Mouse (Mus musculus): ENCODE measurements around the gene Abi3. TPM values are rescaled to one million over a fixed set of nuclear protein-coding genes. Genes with fewer than 3 reads are reported as not detected.

Gene Abi3
- polyA plus RNA-seq (2015; fragmentation: Nextera tagmentation; extraction: Ambion mirVana): 5.8 and 6.5 TPM in 2 replicates

DNA sequence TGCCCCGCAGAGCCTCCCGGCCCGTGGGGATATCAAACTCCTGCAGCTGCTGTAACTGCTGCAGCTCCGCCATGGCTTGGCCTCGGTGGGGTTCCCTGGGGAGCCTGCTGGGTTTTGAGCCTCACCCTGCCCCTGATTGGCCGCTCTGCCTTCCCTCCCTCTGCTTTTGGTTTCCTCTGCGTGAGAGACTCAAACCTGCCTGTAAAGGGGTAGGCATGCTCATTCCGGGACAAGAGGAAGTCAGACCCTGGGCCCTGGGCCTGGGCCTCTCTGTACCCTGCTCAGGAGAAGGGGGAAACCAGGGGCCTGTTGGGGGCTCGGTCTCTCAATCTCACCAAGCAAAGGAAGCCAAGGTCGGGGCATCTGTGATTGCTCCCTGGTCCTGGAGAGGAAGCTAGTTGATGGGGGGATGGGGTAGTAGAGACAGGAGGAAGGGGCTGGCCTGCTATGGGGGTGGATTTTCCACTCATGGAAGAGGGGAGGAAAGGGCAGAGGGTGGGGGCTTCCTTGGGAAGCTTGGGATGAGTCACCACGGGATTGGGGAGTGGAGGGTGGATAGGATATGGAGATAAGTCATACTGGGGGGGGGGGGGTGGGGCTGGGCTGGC lies at the start of gene Abi3:
Gene Abi3 (minus strand): TSS at position 403 of the 608 bp plus-strand sequence.

DNA sequence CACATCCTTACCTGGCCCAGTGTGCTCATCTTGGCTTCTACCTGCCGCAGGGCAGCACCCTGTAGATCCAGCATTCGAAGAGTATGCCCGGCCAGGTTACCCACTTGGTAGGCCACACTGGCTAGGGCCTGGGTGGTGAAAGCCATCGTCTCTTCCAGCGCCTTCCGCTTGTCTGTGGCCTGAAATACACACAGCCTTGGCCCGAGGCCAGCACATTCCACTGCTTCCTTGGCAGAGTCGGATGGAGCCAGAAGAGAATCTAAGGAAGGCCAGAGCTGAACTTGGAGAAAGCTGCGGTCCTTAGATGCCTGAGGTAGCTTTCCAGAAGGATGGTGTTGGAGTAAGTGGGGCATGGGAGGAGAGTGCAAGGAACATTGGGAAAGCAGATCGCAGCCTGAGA lies 5.2 kb downstream of the Abi3 start, which contains the start of gene Gngt2:
Gene Gngt2 (plus strand): TSS at position 158 of the 400 bp plus-strand sequence.

DNA sequence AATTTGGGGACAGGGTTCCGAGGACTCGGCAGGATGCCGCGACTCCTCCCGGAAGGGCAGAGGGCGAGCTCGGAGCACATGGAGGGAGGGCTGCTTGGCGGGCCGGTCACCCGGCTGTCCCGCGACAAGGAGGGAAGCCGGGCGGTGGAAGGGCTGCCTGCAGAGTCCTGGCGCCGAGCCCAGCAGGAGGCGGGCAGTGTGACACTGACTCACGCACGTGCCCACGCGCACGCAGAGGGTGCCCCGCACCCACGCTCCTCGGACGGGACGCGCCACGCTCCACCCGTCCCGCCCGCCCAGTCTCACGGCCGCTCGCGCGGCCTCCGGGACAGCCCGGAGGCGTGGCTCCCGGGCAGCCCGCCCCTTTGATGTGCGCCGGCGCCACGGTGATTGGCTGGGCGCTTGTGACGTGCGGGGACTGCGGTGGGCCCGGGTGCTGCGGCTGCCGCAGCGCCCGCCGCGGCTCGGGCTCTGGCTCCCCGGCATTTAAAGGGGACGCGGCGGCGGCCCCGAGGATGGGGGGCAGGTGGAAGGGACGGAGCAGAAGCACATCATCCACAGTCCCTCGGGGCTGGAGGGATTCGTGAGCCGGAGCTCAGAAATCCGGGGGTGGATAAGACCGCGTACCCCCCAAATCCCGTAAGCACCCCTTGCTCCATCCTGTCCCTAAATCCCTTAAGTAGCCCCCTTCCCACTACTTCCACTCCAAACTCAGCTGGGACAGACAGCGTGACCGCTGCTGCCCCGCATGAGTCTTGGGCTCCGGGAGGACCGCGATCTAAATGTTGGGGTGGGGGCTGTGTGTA lies 18.0 kb downstream of the Abi3 start, which contains the start of gene Phospho1:
Gene Phospho1 (plus strand): TSS at position 429 of the 806 bp plus-strand sequence.

Other genes with a start within 250 kb of the Abi3 start
- gene Phb, start 175.5 kb downstream of the Abi3 start, polyA plus RNA-seq (2015; fragmentation: Nextera tagmentation; extraction: Ambion mirVana): 320 and 337 TPM in 2 replicates
- gene Zfp652, start 129.8 kb downstream of the Abi3 start, polyA plus RNA-seq (2015; fragmentation: Nextera tagmentation; extraction: Ambion mirVana): 9.1 and 12.8 TPM in 2 replicates
- 0.20 and 0.76 TPM in 2 replicates for gene B130006D01Rik, start 118.9 kb downstream of the Abi3 start, polyA plus RNA-seq (2015; fragmentation: Nextera tagmentation; extraction: Ambion mirVana)
- 1.5 and 1.9 TPM in 2 replicates for gene Phospho1, start 18.0 kb downstream of the Abi3 start, polyA plus RNA-seq (2015; fragmentation: Nextera tagmentation; extraction: Ambion mirVana)
- gene Gngt2, start 5.3 kb downstream of the Abi3 start, polyA plus RNA-seq (2015; fragmentation: Nextera tagmentation; extraction: Ambion mirVana): 34.9 and 44.0 TPM in 2 replicates
- 0.08 TPM in 1 of 2 replicates, not detected in the other for gene B4galnt2, start 72.4 kb upstream of the Abi3 start, polyA plus RNA-seq (2015; fragmentation: Nextera tagmentation; extraction: Ambion mirVana)
- gene Igf2bp1, start 163.5 kb upstream of the Abi3 start, polyA plus RNA-seq (2015; fragmentation: Nextera tagmentation; extraction: Ambion mirVana): 4.5 and 6.6 TPM in 2 replicates
- gene Gip, start 182.1 kb upstream of the Abi3 start, polyA plus RNA-seq (2015; fragmentation: Nextera tagmentation; extraction: Ambion mirVana): 0.29 and 1.3 TPM in 2 replicates
- 64.6 and 78.3 TPM in 2 replicates for gene Snf8, start 192.4 kb upstream of the Abi3 start, polyA plus RNA-seq (2015; fragmentation: Nextera tagmentation; extraction: Ambion mirVana)
- gene Ube2z, start 222.9 kb upstream of the Abi3 start, polyA plus RNA-seq (2015; fragmentation: Nextera tagmentation; extraction: Ambion mirVana): 24.1 and 26.4 TPM in 2 replicates
- gene Atp5g1, start 233.2 kb upstream of the Abi3 start, polyA plus RNA-seq (2015; fragmentation: Nextera tagmentation; extraction: Ambion mirVana): 544 and 782 TPM in 2 replicates

All from adrenal gland, postnatal 0 days (tissue).